Mouse (Mus musculus) neural tube, embryonic 14.5 days (tissue): ENCODE data around the gene Mtmr11. TPM values are rescaled to one million over a fixed set of nuclear protein-coding genes. Genes with fewer than 3 reads are reported as not detected.
"Not testable (repeated sequence)": the region's sequence is repeated elsewhere in the genome, so short reads cannot be mapped to it uniquely, and the experiment has no call there.

ENCODE experiments used
- ATAC-seq: fragments of 200-750 bp; cut with Nextera tagmentation; 2 replicates; pipeline ENCODE4 v1.8.0; 2017; ENCODE audit warnings: low read depth, mild to moderate bottlenecking, moderate TSS enrichment, moderate library complexity
- H3K27ac ChIP-seq: fragments of 300-500 bp; sonication (generic); 2 replicates; pipeline ENCODE4 v1.5.1; 2014; ENCODE audit warnings: low read depth, mild to moderate bottlenecking, control low read depth, low read length, moderate library complexity, mixed read lengths
- H3K27me3 ChIP-seq: fragments of 300-500 bp; sonication (generic); 2 replicates; pipeline ENCODE4 v1.6.1; 2014; ENCODE audit warnings: low read length; ENCODE audit not compliant: control insufficient read depth, insufficient read depth
- H3K36me3 ChIP-seq: fragments of 300-500 bp; sonication (generic); 2 replicates; pipeline ENCODE4 v1.6.1; 2014; ENCODE audit warnings: low read length, mixed read lengths; ENCODE audit not compliant: control insufficient read depth, insufficient read depth
- H3K4me1 ChIP-seq: fragments of 300-500 bp; sonication (generic); 2 replicates; pipeline ENCODE4 v1.6.1; 2014; ENCODE audit warnings: low read length; ENCODE audit not compliant: control insufficient read depth, insufficient read depth
- H3K4me2 ChIP-seq: fragments of 300-500 bp; sonication (generic); 2 replicates; pipeline ENCODE4 v1.6.1; 2014; ENCODE audit warnings: mild to moderate bottlenecking, low read depth, low read length, control low read depth
- H3K4me3 ChIP-seq: fragments of 300-500 bp; sonication (generic); 2 replicates; pipeline ENCODE4 v1.5.1; 2014; ENCODE audit warnings: low read depth, low read length, control low read depth, mixed read lengths
- H3K9ac ChIP-seq: fragments of 300-500 bp; sonication (generic); replicated peaks from 2 replicates; pipeline ENCODE4 v1.6.1; 2014; ENCODE audit warnings: low read depth, mild to moderate bottlenecking, control low read depth, low read length, mixed read lengths
- H3K9me3 ChIP-seq: fragments of 300-500 bp; sonication (generic); 2 replicates; pipeline ENCODE4 v1.6.1; 2016; ENCODE audit warnings: low read length; ENCODE audit not compliant: control insufficient read depth
- WGBS: fragments of 180-500 bp; shearing (Covaris S2); extraction: QIAGEN DNeasy Blood & Tissue Kit; methylation state at CpG from one replicate; pipeline ENCODE4 v1.1.7; 2014; 5-methylcytosine and 5-hydroxymethylcytosine counted together
- microRNA-seq: library from miRNA; unstranded; fragments of <30 nt; microRNA quantifications from one replicate; pipeline ENCODE4, GENCODE M21; 2016
- polyA plus RNA-seq: library from polyadenylated mRNA; unstranded; fragments of >200 nt; fragmentation: Nextera tagmentation; extraction: Ambion mirVana; gene quantifications from 2 replicates; pipeline ENCODE4 v1.2.1, GENCODE M21; 2014

Mtmr11 gene
- polyA plus RNA-seq, 1 experiment from 2014 or later = 11.6 TPM

GRCm38 (mm10) chr3:96219661-96220130 is 57.9 kb downstream of the Mtmr11 start, which contains the start of the genes Bola1 and Hist2h2ab:
Gene Bola1 (minus strand): TSS chr3:96219709.
Gene Hist2h2ab (plus strand): TSS chr3:96219865.
- under 1% methylated on average over 37 of the region's 37 CpGs for WGBS
- Histone ChIP-seq H3K4me1 (peaks cover 13% of the 10 kb centered on the region), H3K27me3 (no peaks in the 10 kb centered on the region), H3K36me3 (no peaks in the 10 kb centered on the region), H3K9ac (peak within 1 kb of the TSS; percentile 54), H3K4me3 (peak within 1 kb of the TSS; percentile 48), H3K27ac (peak within 1 kb of the TSS; percentile 95), H3K9me3 (no peaks in the 10 kb centered on the region), H3K4me2 (peak within 1 kb of the TSS; percentile 83)
- peak; percentile 92 for ATAC-seq

GRCm38 (mm10) chr3:96220131-96220764 is 58.4 kb downstream of the Mtmr11 start:
- peak overlapping the region; percentile 83 for H3K4me2 ChIP-seq
- H3K4me1 ChIP-seq = peaks cover 13% of the 10 kb centered on the region
- H3K9ac ChIP-seq = peak overlapping the region; percentile 54
- H3K27me3 ChIP-seq, H3K9me3 ChIP-seq, H3K36me3 ChIP-seq: not testable (repeated sequence)
- under 1% methylated on average over 23 of the region's 47 CpGs for WGBS
- H3K27ac ChIP-seq = peak overlapping the region; percentile 95
- H3K4me3 ChIP-seq = peak overlapping the region; percentile 48
- peak; percentile 38 for ATAC-seq

- peak; percentile 77 for ATAC-seq
- no peaks in the 10 kb centered on the region for H3K9me3 ChIP-seq
- H3K27ac ChIP-seq = peak within 1 kb of the TSS; percentile 95
- under 1% methylated on average over 43 of the region's 43 CpGs for WGBS
- H3K4me2 ChIP-seq = peak within 1 kb of the TSS; percentile 83
- H3K36me3 ChIP-seq = no peaks in the 10 kb centered on the region
- H3K27me3 ChIP-seq = no peaks in the 10 kb centered on the region
- H3K4me1 ChIP-seq = peaks cover 13% of the 10 kb centered on the region
- H3K4me3 ChIP-seq = peak within 1 kb of the TSS; percentile 48
- peak within 1 kb of the TSS; percentile 54 for H3K9ac ChIP-seq
Measured at GRCm38 (mm10) chr3:96220765-96221639, 59.2 kb downstream of the Mtmr11 start, which contains the start of the genes Hist2h2ac and Hist2h2be. Gene Hist2h2ac (minus strand): TSS chr3:96220880. Gene Hist2h2be (plus strand): TSS chr3:96221119.

Small RNAs within 50 kb of the gene (microRNA-seq; reads per million reads assigned to microRNA genes)
- gene Gm44492 = not detected

Other genes starting within 250 kb of the Mtmr11 start
- gene Anp32e, start 232.8 kb upstream of the Mtmr11 start, polyA plus RNA-seq = 36.5 and 55.8 TPM in 2 replicates
- 45.5 and 49.2 TPM in 2 replicates for gene Plekho1, start 166.0 kb upstream of the Mtmr11 start, polyA plus RNA-seq
- gene Vps45, start 103.5 kb upstream of the Mtmr11 start, polyA plus RNA-seq = 45.6 and 51.0 TPM in 2 replicates
- gene Otud7b, start 57.5 kb upstream of the Mtmr11 start, polyA plus RNA-seq = 4.6 and 8.3 TPM in 2 replicates
- 145 and 150 TPM in 2 replicates for gene Sf3b4, start 10.3 kb downstream of the Mtmr11 start, polyA plus RNA-seq
- 91.0 and 91.7 TPM in 2 replicates for gene Sv2a, start 19.1 kb downstream of the Mtmr11 start, polyA plus RNA-seq
- 61.5 and 69.0 TPM in 2 replicates for gene Bola1, start 57.7 kb downstream of the Mtmr11 start, polyA plus RNA-seq
- 0.71 and 0.72 TPM in 2 replicates for gene Hist2h2ab, start 57.9 kb downstream of the Mtmr11 start, polyA plus RNA-seq
- 1.3 and 2.1 TPM in 2 replicates for gene Hist2h2ac, start 58.9 kb downstream of the Mtmr11 start, polyA plus RNA-seq
- 4.3 and 4.8 TPM in 2 replicates for gene Hist2h2be, start 59.1 kb downstream of the Mtmr11 start, polyA plus RNA-seq
- 0.71 and 1.1 TPM in 2 replicates for gene Hist2h3c2, start 77.1 kb downstream of the Mtmr11 start, polyA plus RNA-seq
- 32.6 and 49.7 TPM in 2 replicates for gene Hist2h2aa2, start 78.3 kb downstream of the Mtmr11 start, polyA plus RNA-seq
- gene Hist2h2aa1, start 83.5 kb downstream of the Mtmr11 start, polyA plus RNA-seq = 9.7 and 17.4 TPM in 2 replicates
- 0.18 and 0.67 TPM in 2 replicates for gene Hist2h3c1, start 84.7 kb downstream of the Mtmr11 start, polyA plus RNA-seq
- 4.2 TPM in 2 replicates for gene Hist2h4, start 101.3 kb downstream of the Mtmr11 start, polyA plus RNA-seq
- gene Hist2h3b, start 106.7 kb downstream of the Mtmr11 start, polyA plus RNA-seq = 5.3 and 11.5 TPM in 2 replicates
- 2.0 and 2.8 TPM in 2 replicates for gene Hist2h2bb, start 107.7 kb downstream of the Mtmr11 start, polyA plus RNA-seq
- gene Fcgr1, start 132.0 kb downstream of the Mtmr11 start, polyA plus RNA-seq = 0.37 and 1.7 TPM in 2 replicates